Mouse (Mus musculus): ENCODE measurements around the gene Rufy3.

- TF ChIP-seq NANOG (IDR thresholded peaks at IDR 0.05; ENCODE audit: borderline replicate concordance, low read length) (no peak), CTCF (conservative IDR thresholded peaks at IDR 0.05; ENCODE audit: low read length) (no peak), POU5F1 (IDR thresholded peaks at IDR 0.05; ENCODE audit: borderline replicate concordance, low read length) (no peak)
Measured at GRCm38 (mm10) chr5:88629987-88630386, 65.1 kb downstream of the Rufy3 start.
